Mouse (Mus musculus): Measurements from ENCODE around the gene Cox7a2l.

DNA sequence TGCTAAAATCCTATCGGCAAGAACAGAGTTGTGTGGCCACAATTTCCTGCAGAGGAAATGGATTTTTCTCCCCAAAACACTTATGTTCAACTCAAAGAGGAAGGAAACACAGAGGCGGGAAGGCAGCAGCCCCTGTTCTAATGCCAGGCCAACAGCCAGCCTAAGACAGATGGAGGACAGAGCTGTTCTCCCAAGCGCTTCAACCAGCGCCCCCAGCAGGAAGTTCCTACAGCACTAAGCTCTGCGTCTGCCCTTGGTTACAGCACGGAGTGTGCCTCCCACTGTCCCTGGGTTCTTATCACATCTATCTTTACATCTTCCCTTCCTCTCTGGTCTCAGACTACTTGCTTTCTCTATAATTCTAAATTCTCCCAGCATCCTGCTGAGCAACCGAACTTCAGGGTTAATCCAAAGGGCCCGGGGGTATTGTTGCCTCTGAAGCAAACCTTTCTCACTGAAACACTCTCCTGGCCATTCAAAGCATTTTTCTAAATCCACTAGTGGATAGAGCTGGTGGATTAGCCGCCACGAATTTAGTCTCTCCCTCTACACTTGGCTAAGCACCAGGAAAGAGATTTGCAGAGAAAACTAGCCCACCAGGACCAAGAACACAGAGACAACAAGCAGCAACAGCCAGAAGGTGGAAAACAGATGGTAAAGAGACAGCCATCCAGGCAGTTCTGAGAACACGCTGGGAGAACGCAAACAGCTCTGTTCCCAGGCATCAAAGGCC lies 31.5 kb upstream of the Cox7a2l start:
- TF ChIP-seq HCFC1 (IDR thresholded peaks at IDR 0.05; ENCODE audit: borderline replicate concordance, insufficient read depth, low read length) = no peak
- TF ChIP-seq CHD2 (IDR thresholded peaks at IDR 0.05; ENCODE audit: low read depth, low read length) = no peak
- TF ChIP-seq ZC3H11A (IDR thresholded peaks at IDR 0.05; ENCODE audit: borderline replicate concordance, low read depth, low read length) = no peak
- no peak for TF ChIP-seq ZNF384 (IDR thresholded peaks at IDR 0.05; ENCODE audit: low read depth, low read length)
